Mouse (Mus musculus): Measurements from ENCODE around the gene Cpsf2.

Cpsf2 gene

DNA sequence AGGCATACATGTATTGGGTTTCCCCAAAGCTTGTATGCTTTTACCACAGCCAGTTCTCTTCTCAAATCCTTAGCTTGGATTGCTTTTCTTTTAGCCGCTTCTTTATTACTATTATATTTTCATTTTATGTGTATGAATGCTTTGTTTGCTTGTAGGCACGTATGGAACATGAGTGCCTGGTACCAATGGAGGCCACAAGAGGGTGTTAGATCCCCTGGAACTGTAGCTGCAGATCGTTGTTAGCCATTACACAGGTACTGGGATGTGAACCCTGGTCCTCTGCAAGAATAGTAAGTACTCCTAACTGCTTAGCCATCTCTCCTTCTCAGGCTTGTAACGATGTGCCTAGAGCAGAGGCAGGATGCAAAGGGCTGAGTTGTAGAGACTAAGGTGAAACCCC lies 78.4 kb downstream of the Cpsf2 start:
- in situ Hi-C loops (cut with MboI; ENCODE audit: low sequenced_read_pairs), result no loop called here

DNA sequence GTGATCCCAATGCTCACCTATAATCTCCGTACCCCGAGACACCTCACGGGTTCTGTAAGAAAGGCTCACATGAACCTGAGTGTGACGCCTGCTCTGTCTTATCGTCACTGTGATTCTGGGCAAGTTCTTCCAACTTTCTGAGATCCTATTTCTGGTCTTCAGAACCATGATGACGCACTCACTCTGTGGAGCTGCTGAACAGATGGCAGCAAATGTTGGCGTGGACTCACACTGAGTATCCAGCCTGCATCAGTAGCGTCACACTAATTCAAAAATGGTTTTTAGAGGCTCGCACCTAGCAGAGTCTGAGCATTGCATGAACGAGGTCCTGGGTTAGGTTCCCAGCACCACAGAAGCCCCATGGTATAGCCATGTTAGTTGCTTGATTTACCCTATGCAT lies 80.0 kb downstream of the Cpsf2 start:
- in situ Hi-C loops (cut with MboI; ENCODE audit: low sequenced_read_pairs), result no loop called here
